Comparison of ENCODE assay signal across 8 mouse cellular contexts in the genomic region with DNA sequence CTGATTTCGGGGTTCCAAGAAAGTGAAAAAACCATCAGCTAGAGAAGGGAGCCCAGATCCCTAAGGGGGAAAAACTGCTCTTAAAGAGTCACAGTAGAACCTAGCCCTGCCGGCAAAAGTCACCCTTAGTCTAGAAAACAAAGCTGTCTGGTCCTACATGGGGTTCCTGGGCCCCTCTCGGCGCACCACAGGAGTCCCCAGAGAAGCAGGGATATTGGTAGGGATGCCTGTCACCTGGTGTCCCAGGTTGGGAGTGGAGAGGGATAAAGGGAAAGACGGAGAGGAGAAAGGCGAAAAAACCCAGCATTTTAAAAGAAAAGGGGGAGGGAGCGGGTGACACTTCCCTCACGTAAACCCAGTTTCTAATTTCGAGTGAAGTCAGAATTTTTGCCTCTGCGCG. TPM values are rescaled to one million over a fixed set of nuclear protein-coding genes. Genes with fewer than 3 reads are reported as not detected.
A peak's percentile ranks its signal among the peaks of the same experiment; 100 is the strongest.
DNase-seq lines count a peak whose midpoint lies in the region; ATAC-seq and TF ChIP-seq lines count a peak whose summit lies in the region.
"Had no signal": no experiment of that assay in that cellular context is flagged by ENCODE, and none has a peak within 500 bp of the region (broad histone marks: within the 10 kb centered on the region; RNA-seq: fewer than 3 reads in every experiment).

No protein-coding gene starts in this region.

- H3K27me3 ChIP-seq in liver, embryonic 11.5 days (replicated peaks; ENCODE audit: control insufficient read depth, insufficient read depth, low read length): peaks cover 98% of the 10 kb centered on the region
- peaks cover 96% of the 10 kb centered on the region for H3K27me3 ChIP-seq in liver, postnatal 0 days (ENCODE audit: insufficient read depth, low read length)
- H3K27me3 ChIP-seq in embryonic facial prominence, embryonic 13.5 days: peaks cover 68% of the 10 kb centered on the region
- H3K27me3 ChIP-seq in limb, embryonic 13.5 days: peaks cover 77% of the 10 kb centered on the region
- H3K27me3 ChIP-seq in stomach, embryonic 16.5 days (ENCODE audit: control insufficient read depth, insufficient read depth, low read length): peaks cover 78% of the 10 kb centered on the region

- DNase-seq in liver, embryonic 11.5 days (ENCODE audit: low spot score): peak; percentile 33
- DNase-seq in liver, postnatal 0 days: no peak
- no peak for DNase-seq in gastrocnemius, postnatal 10 days
- DNase-seq in gastrocnemius, postnatal 14 days: no peak
- DNase-seq: layer of hippocampus, postnatal 36 days had no signal

- 0 out of 2 replicates have a peak, but pooled peaks cover 5% of the 10 kb centered on the region for H3K4me1 ChIP-seq in liver, embryonic 11.5 days (replicated peaks; ENCODE audit: control insufficient read depth, insufficient read depth, low read length)
- peaks cover 13% of the 10 kb centered on the region for H3K4me1 ChIP-seq in liver, postnatal 0 days (ENCODE audit: insufficient read depth)
- peaks cover 20% of the 10 kb centered on the region for H3K4me1 ChIP-seq in embryonic facial prominence, embryonic 13.5 days
- peaks cover 25% of the 10 kb centered on the region; the same call in 1 of the 2 replicates for H3K4me1 ChIP-seq in limb, embryonic 13.5 days
- H3K4me1 ChIP-seq in stomach, embryonic 16.5 days (ENCODE audit: control insufficient read depth, insufficient read depth, low read length): peaks cover 25% of the 10 kb centered on the region

- H3K9ac ChIP-seq in liver, embryonic 11.5 days (ENCODE audit: low read depth, low read length): no peak overlapping the region
- no peak overlapping the region for H3K9ac ChIP-seq in liver, postnatal 0 days (replicated peaks)
- H3K9ac ChIP-seq in embryonic facial prominence, embryonic 13.5 days: peak overlapping the region; percentile 96
- peak overlapping the region; percentile 84 for H3K9ac ChIP-seq in limb, embryonic 13.5 days
- peak overlapping the region; percentile 1; the same call in 1 of the 2 replicates for H3K9ac ChIP-seq in stomach, embryonic 16.5 days (ENCODE audit: low read length)

- H3K27ac ChIP-seq in liver, embryonic 11.5 days (ENCODE audit: low read depth, low read length): no peak overlapping the region
- H3K27ac ChIP-seq in liver, postnatal 0 days (ENCODE audit: low read depth): no peak overlapping the region
- peak overlapping the region; percentile 98 for H3K27ac ChIP-seq in embryonic facial prominence, embryonic 13.5 days
- H3K27ac ChIP-seq in limb, embryonic 13.5 days: peak overlapping the region; percentile 91
- H3K27ac ChIP-seq in stomach, embryonic 16.5 days (ENCODE audit: low read length): peak overlapping the region; percentile 55

- no peak for ATAC-seq in liver, embryonic 11.5 days (replicated peaks; ENCODE audit: low FRiP score)
- no peak for ATAC-seq in liver, postnatal 0 days
- no peak for ATAC-seq in embryonic facial prominence, embryonic 13.5 days (ENCODE audit: insufficient number of reproducible peaks, insufficient read depth, low FRiP score, low TSS enrichment, low read depth)
- no peak for ATAC-seq in limb, embryonic 13.5 days (ENCODE audit: low FRiP score, low read depth)
- no peak for ATAC-seq in stomach, embryonic 16.5 days (ENCODE audit: insufficient read depth, low FRiP score)

- intact Hi-C loops in gastrocnemius, postnatal 14 days (cut with DNase I; ENCODE audit: low total_unique reads): no loop called here

- TF ChIP-seq EP300 in liver, postnatal 0 days (IDR thresholded peaks at IDR 0.05; ENCODE audit: low read depth): no peak

- no peaks in the 10 kb centered on the region for H3K9me3 ChIP-seq in liver, embryonic 11.5 days (ENCODE audit: control insufficient read depth, low read length)
- no peaks in the 10 kb centered on the region for H3K9me3 ChIP-seq in liver, postnatal 0 days (ENCODE audit: low read length)
- H3K9me3 ChIP-seq in embryonic facial prominence, embryonic 13.5 days: no peaks in the 10 kb centered on the region
- no peaks in the 10 kb centered on the region for H3K9me3 ChIP-seq in limb, embryonic 13.5 days
- no peaks in the 10 kb centered on the region for H3K9me3 ChIP-seq in stomach, embryonic 16.5 days (replicated peaks; ENCODE audit: control insufficient read depth, low read length)

- H3K4me2 ChIP-seq in liver, embryonic 11.5 days: no peak overlapping the region
- H3K4me2 ChIP-seq in liver, postnatal 0 days (ENCODE audit: low read depth, low read length): no peak overlapping the region
- peak overlapping the region; percentile 67 for H3K4me2 ChIP-seq in embryonic facial prominence, embryonic 13.5 days
- H3K4me2 ChIP-seq in limb, embryonic 13.5 days (replicated peaks): peak overlapping the region; percentile 71
- H3K4me2 ChIP-seq in stomach, embryonic 16.5 days (ENCODE audit: low read depth, low read length): peak overlapping the region; percentile 69

- H3K36me3 ChIP-seq in liver, embryonic 11.5 days (ENCODE audit: control insufficient read depth, insufficient read depth, low read length): no peaks in the 10 kb centered on the region
- H3K36me3 ChIP-seq in liver, postnatal 0 days (replicated peaks; ENCODE audit: insufficient read depth, low read length): no peaks in the 10 kb centered on the region
- no peaks in the 10 kb centered on the region for H3K36me3 ChIP-seq in embryonic facial prominence, embryonic 13.5 days
- H3K36me3 ChIP-seq in limb, embryonic 13.5 days: no peaks in the 10 kb centered on the region
- no peaks in the 10 kb centered on the region for H3K36me3 ChIP-seq in stomach, embryonic 16.5 days (ENCODE audit: control insufficient read depth, insufficient read depth, low read length)

- under 1% methylated on average over 11 of the region's 11 CpGs for WGBS in liver, embryonic 11.5 days
- WGBS in liver, postnatal 0 days (ENCODE audit: insufficient replicate concordance): 4% methylated on average over 11 of the region's 11 CpGs
- under 1% methylated on average over 11 of the region's 11 CpGs for WGBS in embryonic facial prominence, embryonic 13.5 days
- WGBS in limb, embryonic 13.5 days: under 1% methylated on average over 11 of the region's 11 CpGs
- WGBS in stomach, embryonic 16.5 days: 0% methylated on average over 11 of the region's 11 CpGs

- no peak for TF ChIP-seq CTCF in liver, postnatal 0 days (IDR thresholded peaks at IDR 0.05; ENCODE audit: low read depth)

- no peak overlapping the region for H3K4me3 ChIP-seq in liver, embryonic 11.5 days (ENCODE audit: low read depth, low read length)
- H3K4me3 ChIP-seq in liver, postnatal 0 days (ENCODE audit: low read depth, low read length): no peak overlapping the region
- peak overlapping the region; percentile 67 for H3K4me3 ChIP-seq in embryonic facial prominence, embryonic 13.5 days
- H3K4me3 ChIP-seq in limb, embryonic 13.5 days: peak overlapping the region; percentile 59
- H3K4me3 ChIP-seq in stomach, embryonic 16.5 days (replicated peaks; ENCODE audit: low read length): peak overlapping the region; percentile 58

RNA-seq across cellular contexts. Expression of a gene that starts 6.1 kb away (rescaled TPM):
- polyA plus RNA-seq in liver, embryonic 11.5 days (2014; fragmentation: Nextera tagmentation; extraction: Ambion mirVana): 0.22 and 0.34 TPM in 2 replicates
- polyA plus RNA-seq in liver, postnatal 0 days (2015; fragmentation: Nextera tagmentation; extraction: Ambion mirVana): not detected in 2 replicates
- 17.5 and 20.5 TPM in 2 replicates for polyA plus RNA-seq in embryonic facial prominence, embryonic 13.5 days (2015; fragmentation: Nextera tagmentation; extraction: Ambion mirVana)
- 8.3 and 9.5 TPM in 2 replicates for polyA plus RNA-seq in limb, embryonic 13.5 days (2015; fragmentation: Nextera tagmentation; extraction: Ambion mirVana)
- 1.4 and 1.5 TPM in 2 replicates for polyA plus RNA-seq in stomach, embryonic 16.5 days (2015; fragmentation: Nextera tagmentation; extraction: Ambion mirVana)
- under 1 TPM; 0.16 to 0.29 TPM for total RNA-seq in gastrocnemius, postnatal 10 days (2021)
- not detected for total RNA-seq in gastrocnemius, postnatal 14 days (2021)

Comparison
In these comparisons a context has a peak if more than half of its experiments do, and no peak if none do; other contexts are left out.
1. H3K27ac ChIP-seq: peak in embryonic facial prominence, embryonic 13.5 days (single experiment), limb, embryonic 13.5 days (single experiment) and stomach, embryonic 16.5 days (single experiment); none in liver, embryonic 11.5 days (single experiment) and liver, postnatal 0 days (single experiment).
2. H3K4me2 ChIP-seq: peak in embryonic facial prominence, embryonic 13.5 days (single experiment), limb, embryonic 13.5 days (single experiment) and stomach, embryonic 16.5 days (single experiment); none in liver, embryonic 11.5 days (single experiment) and liver, postnatal 0 days (single experiment).
3. H3K4me3 ChIP-seq: peak in embryonic facial prominence, embryonic 13.5 days (single experiment), limb, embryonic 13.5 days (single experiment) and stomach, embryonic 16.5 days (single experiment); none in liver, embryonic 11.5 days (single experiment) and liver, postnatal 0 days (single experiment).
4. H3K9ac ChIP-seq: peak in embryonic facial prominence, embryonic 13.5 days (single experiment), limb, embryonic 13.5 days (single experiment) and stomach, embryonic 16.5 days (single experiment); none in liver, embryonic 11.5 days (single experiment) and liver, postnatal 0 days (single experiment).